Mouse (Mus musculus) kidney, embryonic 14.5 days (tissue): ENCODE results near the gene Sorcs1. TPM values are rescaled to one million over a fixed set of nuclear protein-coding genes. Genes with fewer than 3 reads are reported as not detected.

Experiments used
- ATAC-seq: fragments of 200-750 bp; cut with Nextera tagmentation; 2 replicates; pipeline ENCODE4 v1.8.0; 2017; ENCODE audit warnings: moderate number of reproducible peaks, mild to moderate bottlenecking, moderate TSS enrichment, moderate library complexity; ENCODE audit not compliant: low FRiP score, low TSS enrichment
- H3K27ac ChIP-seq: fragments of 300-500 bp; sonication (generic); 2 replicates; pipeline ENCODE4 v1.5.1; 2014; ENCODE audit warnings: low read depth, mild to moderate bottlenecking, low read length, moderate library complexity, mixed read lengths
- H3K27me3 ChIP-seq: fragments of 300-500 bp; sonication (generic); 2 replicates; pipeline ENCODE4 v1.6.1; 2014; ENCODE audit warnings: mild to moderate bottlenecking, low read length; ENCODE audit not compliant: control insufficient read depth, insufficient read depth
- H3K36me3 ChIP-seq: fragments of 300-500 bp; sonication (generic); 2 replicates; pipeline ENCODE4 v1.6.1; 2014; ENCODE audit warnings: low read length, mixed read lengths; ENCODE audit not compliant: control insufficient read depth, insufficient read depth
- H3K4me1 ChIP-seq: fragments of 300-500 bp; sonication (generic); 2 replicates; pipeline ENCODE4 v1.6.1; 2014; ENCODE audit warnings: low read length, mixed read lengths; ENCODE audit not compliant: control insufficient read depth, insufficient read depth
- H3K4me2 ChIP-seq: fragments of 300-500 bp; sonication (generic); replicated peaks from 2 replicates; pipeline ENCODE4 v1.6.1; 2014; ENCODE audit warnings: low read depth, mild to moderate bottlenecking, low read length
- H3K4me3 ChIP-seq: fragments of 300-500 bp; sonication (generic); 2 replicates; pipeline ENCODE4 v1.5.1; 2014; ENCODE audit warnings: mild to moderate bottlenecking, low read length
- H3K9ac ChIP-seq: fragments of 300-500 bp; sonication (generic); 2 replicates; pipeline ENCODE4 v1.6.1; 2014; ENCODE audit warnings: low read depth, mild to moderate bottlenecking, low read length, moderate library complexity
- H3K9me3 ChIP-seq: fragments of 300-500 bp; sonication (generic); 2 replicates; pipeline ENCODE4 v1.6.1; 2016; ENCODE audit warnings: low read length; ENCODE audit not compliant: control insufficient read depth
- WGBS: fragments of 180-500 bp; shearing (Covaris S2); extraction: QIAGEN DNeasy Blood & Tissue Kit; methylation state at CpG from one replicate; pipeline ENCODE4 v1.1.7; 2014; 5-methylcytosine and 5-hydroxymethylcytosine counted together
- polyA plus RNA-seq: library from polyadenylated mRNA; unstranded; fragments of >200 nt; fragmentation: Nextera tagmentation; extraction: Ambion mirVana; gene quantifications from 2 replicates; pipeline ENCODE4 v1.2.1, GENCODE M21; 2014

Sorcs1 gene
- polyA plus RNA-seq, 1 experiment from 2014 or later, result 2.5 TPM

DNA sequence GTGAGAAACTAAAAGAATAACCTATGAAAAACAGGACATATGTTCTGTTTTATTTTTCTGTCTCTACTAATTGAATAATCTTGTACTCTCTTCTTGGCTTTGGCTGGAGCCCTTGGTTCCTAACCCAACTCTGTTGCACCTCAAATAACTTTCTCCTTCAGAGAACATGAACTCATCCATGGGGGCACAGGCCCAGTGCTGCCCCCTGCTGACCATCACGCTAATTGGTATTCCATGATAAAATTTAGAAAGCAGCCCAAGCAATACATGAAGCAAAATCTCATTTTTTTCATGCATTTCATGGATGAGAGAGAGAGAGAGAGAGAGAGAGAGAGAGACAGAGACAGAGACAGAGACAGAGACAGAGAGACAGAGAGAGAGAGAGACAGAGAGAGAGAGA, 255.5 kb downstream of the Sorcs1 start:
- no peak overlapping the region for H3K9ac ChIP-seq
- H3K4me3 ChIP-seq, result no peak overlapping the region
- 82% methylated on average over 1 of the region's 1 CpGs for WGBS
- H3K4me2 ChIP-seq, result no peak overlapping the region
- ATAC-seq, result no peak
- H3K4me1 ChIP-seq, result no peaks in the 10 kb centered on the region
- no peaks in the 10 kb centered on the region for H3K36me3 ChIP-seq
- no peaks in the 10 kb centered on the region for H3K9me3 ChIP-seq
- H3K27me3 ChIP-seq, result no peaks in the 10 kb centered on the region
- no peak overlapping the region for H3K27ac ChIP-seq

DNA sequence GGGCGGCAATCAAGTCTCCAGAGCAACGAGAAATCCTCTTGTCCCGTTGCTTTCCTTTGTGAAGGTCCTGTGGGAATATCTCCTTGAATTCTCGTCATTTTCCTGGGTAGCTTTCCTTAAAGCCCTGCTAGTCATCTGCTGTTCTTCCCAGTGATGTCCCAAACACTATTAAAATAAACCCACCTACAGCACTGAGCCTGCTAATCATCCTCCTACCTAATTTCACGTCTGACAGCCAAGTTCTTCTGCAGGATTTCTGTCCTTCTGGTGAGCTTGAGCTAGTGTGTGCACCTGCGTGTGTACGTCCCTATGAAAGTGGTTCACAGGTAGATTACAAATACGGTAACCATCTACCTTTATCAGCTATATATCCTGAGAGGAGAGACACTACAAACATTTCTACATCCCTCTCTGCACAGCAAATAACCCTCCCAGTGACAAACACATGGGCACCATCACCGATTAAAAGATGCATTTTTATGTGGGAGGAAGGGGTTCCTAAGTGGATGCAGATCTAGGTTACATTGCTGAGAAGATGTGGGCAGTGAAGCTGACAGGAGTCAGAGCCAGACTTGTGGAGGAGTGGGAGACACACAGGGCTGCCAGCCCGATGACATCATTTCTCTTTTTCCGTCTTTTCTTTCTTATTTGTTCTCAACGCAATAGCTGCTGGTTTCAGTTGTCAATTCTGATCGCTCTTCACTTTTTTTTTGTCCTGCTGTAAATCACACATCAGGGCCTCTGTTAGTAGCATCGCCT, 259.3 kb downstream of the Sorcs1 start:
- Histone ChIP-seq H3K36me3 (no peaks in the 10 kb centered on the region), H3K4me1 (no peaks in the 10 kb centered on the region), H3K4me2 (0 out of 2 replicates have a peak overlapping the region, but pooled peaks have one; percentile 15), H3K4me3 (no peak overlapping the region), H3K9me3 (no peaks in the 10 kb centered on the region), H3K9ac (no peak overlapping the region), H3K27me3 (no peaks in the 10 kb centered on the region), H3K27ac (0 out of 2 replicates have a peak overlapping the region, but pooled peaks have one; percentile 7)
- WGBS, result 40% methylated on average over 14 of the region's 14 CpGs
- ATAC-seq, result peak; percentile 80; the same call in 1 of the 2 replicates

DNA sequence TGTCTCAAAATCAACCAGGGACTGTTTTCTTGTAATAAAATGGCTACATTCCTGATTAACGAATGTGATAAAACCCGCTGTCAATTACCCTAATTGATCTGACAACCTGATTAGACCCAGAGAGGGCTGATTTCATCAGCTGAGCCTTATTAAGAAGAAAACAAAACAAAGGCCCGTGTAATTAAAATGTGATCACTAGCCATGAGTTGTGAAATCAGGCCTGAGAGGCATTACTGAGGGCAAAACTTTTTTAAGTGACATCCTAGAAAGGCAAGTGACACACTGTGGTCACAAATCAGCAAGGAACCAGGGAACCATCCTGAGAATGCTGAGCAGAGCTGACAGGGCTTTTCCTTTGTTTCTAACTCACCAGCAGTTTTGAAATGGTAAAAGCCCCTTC, 267.9 kb downstream of the Sorcs1 start:
- Histone ChIP-seq H3K27ac (no peak overlapping the region), H3K4me3 (no peak overlapping the region), H3K4me2 (no peak overlapping the region), H3K36me3 (no peaks in the 10 kb centered on the region), H3K9me3 (no peaks in the 10 kb centered on the region), H3K27me3 (no peaks in the 10 kb centered on the region), H3K4me1 (no peaks in the 10 kb centered on the region), H3K9ac (no peak overlapping the region)
- WGBS, result 70% methylated on average over 3 of the region's 3 CpGs
- ATAC-seq, result no peak

DNA sequence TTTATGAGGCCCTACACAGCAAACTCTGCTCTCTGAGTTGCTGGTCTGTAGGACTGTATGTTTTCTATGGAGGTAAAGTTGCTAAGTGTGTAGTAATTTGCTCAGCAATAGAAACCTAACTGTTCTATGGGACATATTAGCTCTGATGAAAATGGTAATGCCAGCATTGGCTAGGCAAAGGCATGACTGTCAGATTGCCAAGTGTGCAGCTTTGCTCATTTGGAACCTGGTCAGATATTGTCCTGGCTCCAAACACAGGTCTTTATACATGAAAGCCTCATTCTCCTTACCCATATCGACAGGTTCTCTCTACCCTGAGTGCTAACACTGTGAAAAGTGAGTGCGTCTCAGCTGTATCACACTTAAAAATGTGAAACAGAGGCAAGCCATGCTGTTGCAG, 280.1 kb downstream of the Sorcs1 start:
- 87% methylated on average over 2 of the region's 2 CpGs for WGBS
- Histone ChIP-seq H3K4me2 (no peak overlapping the region), H3K36me3 (no peaks in the 10 kb centered on the region), H3K9ac (no peak overlapping the region), H3K4me1 (no peaks in the 10 kb centered on the region), H3K4me3 (no peak overlapping the region), H3K27me3 (no peaks in the 10 kb centered on the region), H3K27ac (no peak overlapping the region), H3K9me3 (no peaks in the 10 kb centered on the region)
- ATAC-seq, result no peak

DNA sequence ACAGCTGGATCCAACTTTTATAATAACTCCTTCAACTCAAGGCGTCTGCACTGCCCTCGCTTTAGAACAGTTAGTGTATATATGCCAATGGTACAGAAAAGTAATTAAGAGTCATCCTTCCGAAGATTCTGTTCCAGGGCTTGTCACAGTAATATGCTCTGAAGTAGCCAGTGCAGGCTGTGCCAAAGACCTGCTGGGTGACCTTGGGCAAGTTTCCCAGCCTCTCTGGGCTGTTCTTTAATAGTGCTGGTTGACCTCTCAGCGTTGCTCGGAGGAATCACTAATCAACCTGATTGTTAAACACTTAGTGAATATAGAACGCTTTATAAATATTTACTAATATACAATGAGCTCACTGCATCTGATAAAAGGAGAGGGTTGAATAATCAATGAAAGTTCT, 282.7 kb downstream of the Sorcs1 start:
- H3K27ac ChIP-seq, result no peak overlapping the region
- H3K4me2 ChIP-seq, result no peak overlapping the region
- no peaks in the 10 kb centered on the region for H3K27me3 ChIP-seq
- H3K9me3 ChIP-seq, result no peaks in the 10 kb centered on the region
- WGBS, result 89% methylated on average over 6 of the region's 6 CpGs
- no peak for ATAC-seq
- H3K4me3 ChIP-seq, result no peak overlapping the region
- H3K9ac ChIP-seq, result no peak overlapping the region
- no peaks in the 10 kb centered on the region for H3K4me1 ChIP-seq
- no peaks in the 10 kb centered on the region for H3K36me3 ChIP-seq

DNA sequence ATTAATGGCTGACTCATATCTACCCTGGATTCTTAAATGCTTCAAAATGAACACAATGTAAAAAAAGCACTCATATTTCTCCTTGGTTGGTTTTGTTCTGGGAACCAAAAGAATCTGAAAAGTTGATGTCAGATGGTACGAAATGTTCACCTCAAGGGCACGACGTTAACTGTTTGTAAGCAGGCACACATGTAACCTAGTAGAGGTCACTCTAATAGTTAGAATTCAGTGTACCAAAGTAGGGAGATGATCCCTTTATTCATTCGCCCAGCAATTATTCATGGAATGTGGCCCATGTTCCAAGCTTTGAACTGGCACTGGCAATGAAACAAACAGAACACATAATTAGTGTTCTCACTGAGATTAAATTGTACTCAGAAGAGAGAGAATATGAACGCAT, 284.3 kb downstream of the Sorcs1 start:
- 88% methylated on average over 5 of the region's 5 CpGs for WGBS

DNA sequence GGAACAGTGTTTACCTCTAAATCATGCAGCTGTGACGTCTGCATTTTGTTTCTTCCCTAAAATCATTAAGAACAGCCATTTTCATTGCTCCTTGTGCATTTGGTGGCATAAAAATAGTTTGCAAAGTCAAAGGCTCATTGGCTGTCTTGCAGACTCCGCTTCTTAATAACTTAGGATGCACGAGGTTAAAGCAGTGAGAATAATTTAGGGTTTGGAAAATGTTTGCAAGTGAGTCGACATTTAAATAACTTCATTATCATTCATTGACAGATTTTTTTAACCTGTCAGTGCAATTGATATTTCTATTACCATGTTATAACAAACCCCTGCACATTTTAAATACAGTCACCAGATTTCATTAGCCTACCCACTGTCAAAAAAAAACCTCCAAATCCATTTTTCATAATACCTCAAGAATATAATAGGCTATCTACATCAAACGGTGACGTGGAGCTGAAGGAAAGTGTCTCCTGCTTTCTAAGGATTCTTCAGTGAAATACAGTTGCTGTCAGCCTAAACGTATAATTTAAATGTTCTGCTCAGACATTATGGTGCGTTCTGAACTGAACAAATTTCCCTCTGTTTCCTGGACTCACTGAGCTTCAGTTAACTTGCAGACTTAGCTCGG, 288.4 kb downstream of the Sorcs1 start:
- no peak overlapping the region for H3K4me2 ChIP-seq
- no peaks in the 10 kb centered on the region for H3K36me3 ChIP-seq
- WGBS, result 77% methylated on average over 9 of the region's 9 CpGs
- H3K27ac ChIP-seq, result no peak overlapping the region
- no peak for ATAC-seq
- no peak overlapping the region for H3K9ac ChIP-seq
- no peaks in the 10 kb centered on the region for H3K4me1 ChIP-seq
- no peaks in the 10 kb centered on the region for H3K27me3 ChIP-seq
- peaks cover 4% of the 10 kb centered on the region; the same call in 1 of the 2 replicates for H3K9me3 ChIP-seq
- no peak overlapping the region for H3K4me3 ChIP-seq

More for the DNA sequence above, 284.3 kb downstream of the Sorcs1 start:
- Histone ChIP-seq H3K27me3 (no peaks in the 10 kb centered on the region), H3K9ac (no peak overlapping the region), H3K4me1 (no peaks in the 10 kb centered on the region), H3K4me2 (no peak overlapping the region), H3K27ac (no peak overlapping the region), H3K4me3 (no peak overlapping the region), H3K9me3 (no peaks in the 10 kb centered on the region), H3K36me3 (no peaks in the 10 kb centered on the region)
- ATAC-seq, result no peak

DNA sequence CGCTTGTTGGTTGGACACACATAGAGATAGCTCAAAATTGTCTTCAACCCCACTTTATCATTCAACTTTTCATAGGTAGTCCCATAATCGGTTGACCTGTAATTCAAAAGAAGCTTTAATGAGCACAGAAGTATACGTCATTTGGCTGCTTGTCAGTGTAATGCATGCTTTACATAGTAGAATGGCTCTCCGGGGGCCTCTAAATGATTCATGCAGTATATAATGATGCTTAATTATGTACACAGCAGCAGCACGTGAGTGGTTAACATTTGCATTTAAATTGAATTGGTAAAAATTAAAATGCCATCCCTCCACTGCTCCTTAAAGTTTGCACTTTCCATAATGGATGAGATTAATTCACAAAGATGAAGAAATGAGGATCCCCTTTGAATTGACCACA, 299.5 kb downstream of the Sorcs1 start:
- Histone ChIP-seq H3K4me2 (no peak overlapping the region), H3K9me3 (no peaks in the 10 kb centered on the region), H3K4me1 (no peaks in the 10 kb centered on the region), H3K9ac (no peak overlapping the region), H3K27me3 (no peaks in the 10 kb centered on the region), H3K4me3 (no peak overlapping the region), H3K27ac (no peak overlapping the region), H3K36me3 (no peaks in the 10 kb centered on the region)
- ATAC-seq, result no peak
- 80% methylated on average over 5 of the region's 5 CpGs for WGBS

DNA sequence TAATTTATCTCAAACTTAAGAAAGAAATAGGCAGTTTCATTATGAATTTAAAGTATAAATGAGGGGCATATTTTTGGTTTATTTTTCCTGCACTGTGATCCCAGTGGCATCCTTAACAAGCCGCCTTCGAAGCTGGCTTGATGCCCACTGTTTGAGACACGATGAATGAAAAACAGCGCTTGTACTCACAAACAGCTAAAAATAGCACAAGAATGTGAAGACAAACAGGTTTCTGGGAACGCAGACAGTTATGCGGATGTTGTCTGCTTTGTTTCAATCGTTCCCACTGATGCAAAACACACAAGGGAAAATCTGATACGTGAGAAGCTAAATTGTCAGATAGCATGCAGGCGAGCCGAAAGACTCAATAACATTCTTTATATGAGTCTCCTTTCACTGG, 303.7 kb downstream of the Sorcs1 start:
- no peak for ATAC-seq
- no peaks in the 10 kb centered on the region for H3K36me3 ChIP-seq
- no peak overlapping the region; the same call in 1 of the 2 replicates for H3K4me2 ChIP-seq
- H3K27ac ChIP-seq, result no peak overlapping the region
- H3K9me3 ChIP-seq, result no peaks in the 10 kb centered on the region
- WGBS, result 62% methylated on average over 10 of the region's 10 CpGs
- H3K4me1 ChIP-seq, result no peaks in the 10 kb centered on the region
- H3K9ac ChIP-seq, result no peak overlapping the region
- H3K4me3 ChIP-seq, result no peak overlapping the region
- no peaks in the 10 kb centered on the region for H3K27me3 ChIP-seq
